Mouse (Mus musculus) leukemia stem cell, adult 10-12 weeks (primary cell): ENCODE data around the gene Trim30b. TPM values are rescaled to one million over a fixed set of nuclear protein-coding genes. Genes with fewer than 3 reads are reported as not detected.

Source experiments
- polyA plus RNA-seq: library from polyadenylated mRNA; stranded (reverse); fragments of >175 nt; gene quantifications from 2 replicates; pipeline ENCODE4 v1.2.3, GENCODE M21; 2012; ENCODE audit warnings: low replicate concordance

Trim30b gene
- not detected in 2 replicates for polyA plus RNA-seq

DNA sequence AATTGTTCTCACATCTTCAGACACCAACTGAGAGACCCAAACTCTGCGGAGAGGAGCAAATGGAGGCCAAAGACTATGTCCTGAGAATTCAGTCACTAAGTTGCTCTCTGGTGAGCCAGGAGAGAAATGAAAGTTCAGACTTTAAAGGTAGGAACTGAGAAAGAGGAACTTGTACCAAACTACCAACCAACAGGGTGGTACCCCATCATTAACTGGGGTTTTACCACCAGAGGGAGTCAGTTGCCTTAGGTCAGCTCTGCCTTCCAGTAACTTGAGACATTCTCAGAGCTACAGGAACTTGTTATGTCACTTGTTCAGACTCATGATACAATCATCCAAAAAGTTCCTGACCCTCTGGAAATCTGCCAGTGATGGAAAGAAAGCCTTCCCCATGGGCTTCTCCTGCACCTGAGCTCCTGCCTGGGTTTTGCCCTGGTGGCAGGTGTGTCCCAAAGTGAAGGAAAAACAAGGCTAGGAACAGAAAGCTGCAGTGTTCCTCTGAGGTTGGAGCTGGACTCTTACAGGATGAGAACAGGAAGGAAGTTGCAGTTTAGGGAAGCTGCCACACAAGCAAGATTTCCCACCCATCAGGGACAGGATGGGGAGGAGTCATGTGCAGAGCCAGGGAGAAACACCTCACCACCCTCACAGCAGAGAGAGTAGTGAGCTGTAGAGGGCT lies at the start of gene Trim30b:
TSS of gene Trim30b (minus strand) at position 149 of the 679 bp plus-strand sequence.

DNA sequence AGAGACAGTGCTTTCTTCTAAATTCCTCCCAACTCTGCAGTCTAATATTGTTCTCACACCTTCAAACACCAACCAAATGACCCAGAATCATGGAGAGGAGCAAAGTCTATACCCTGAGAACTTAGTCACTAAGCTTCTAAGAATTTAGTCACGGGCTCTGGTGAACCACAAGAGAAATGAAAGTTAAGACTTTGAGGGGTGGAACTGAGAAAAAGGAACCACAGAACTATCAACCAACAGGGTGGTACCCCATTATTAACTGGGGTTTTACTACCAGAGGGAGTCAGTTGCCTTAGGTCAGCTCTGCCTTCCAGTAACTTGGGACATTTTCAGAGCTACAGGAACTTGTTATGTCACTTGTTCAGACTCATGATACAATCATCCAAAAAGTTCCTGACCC lies 31.0 kb upstream of the Trim30b start, which contains the start of gene Trim30c:
TSS of gene Trim30c (minus strand) at position 140 of the 400 bp plus-strand sequence.

DNA sequence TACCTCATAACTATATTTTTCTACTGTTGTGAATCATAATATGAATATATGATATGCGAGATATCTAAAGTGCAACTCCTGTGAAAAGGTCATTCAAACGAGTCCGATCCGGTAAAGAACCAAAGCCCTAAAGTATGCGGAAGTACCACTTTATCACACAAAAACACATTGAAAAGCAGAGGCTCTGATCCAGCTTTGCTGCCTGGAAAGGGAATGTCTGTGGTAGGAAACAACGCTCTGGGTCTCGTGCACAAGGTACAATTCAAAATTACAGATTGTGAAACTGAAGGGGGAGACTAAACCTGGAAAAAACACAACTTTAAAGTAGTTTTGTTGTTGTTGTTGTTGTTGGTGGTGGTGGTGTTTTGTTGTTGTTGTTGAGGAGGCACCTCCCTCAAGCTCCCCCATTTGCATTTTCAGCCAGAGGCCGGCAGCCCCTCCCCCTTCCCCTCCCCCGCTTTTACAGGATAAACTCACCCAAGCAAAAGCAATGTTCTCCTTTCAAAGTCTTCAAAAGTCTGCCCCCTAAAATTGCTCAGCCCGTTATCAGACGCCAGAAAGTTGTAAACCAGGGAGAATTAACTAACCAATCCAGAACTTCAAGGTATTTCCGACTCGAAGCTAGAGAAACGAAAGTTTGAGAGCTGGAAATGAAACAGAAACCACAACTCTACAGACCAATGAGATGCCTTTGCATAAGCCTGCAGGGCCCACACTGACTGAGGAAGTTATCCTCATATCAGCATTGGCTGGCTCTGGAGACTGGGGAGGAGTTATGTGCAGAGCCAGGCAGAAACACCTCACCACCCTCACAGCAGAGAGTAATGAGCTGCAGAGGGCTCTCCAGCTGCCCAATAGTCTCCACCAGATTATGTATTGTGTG lies 16.7 kb downstream of the Trim30b start, which contains the start of gene Trim12c:
TSS of gene Trim12c (minus strand) at position 646 of the 883 bp plus-strand sequence.

DNA sequence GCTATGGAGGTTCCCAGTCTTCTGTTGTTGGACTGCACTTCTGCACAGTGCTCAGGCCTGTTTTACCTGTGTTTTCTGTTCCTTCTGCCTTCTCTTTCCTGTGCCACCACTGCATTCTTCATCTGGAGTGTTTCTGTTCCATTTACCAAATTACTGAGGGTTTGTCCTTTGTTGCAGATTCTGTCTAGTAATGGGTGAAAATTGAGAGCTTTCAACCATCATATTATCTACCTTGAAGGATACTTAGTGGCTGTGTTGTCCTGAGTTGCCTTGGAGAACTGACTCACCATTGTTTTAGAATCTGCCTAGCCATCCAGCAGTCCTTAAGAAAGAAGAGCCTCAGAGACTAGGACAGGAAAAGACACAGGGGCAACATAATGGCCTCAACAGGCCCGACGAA lies 40.5 kb downstream of the Trim30b start, which contains the start of gene Trim34b:
TSS of gene Trim34b (plus strand) at position 301 of the 400 bp plus-strand sequence.

DNA sequence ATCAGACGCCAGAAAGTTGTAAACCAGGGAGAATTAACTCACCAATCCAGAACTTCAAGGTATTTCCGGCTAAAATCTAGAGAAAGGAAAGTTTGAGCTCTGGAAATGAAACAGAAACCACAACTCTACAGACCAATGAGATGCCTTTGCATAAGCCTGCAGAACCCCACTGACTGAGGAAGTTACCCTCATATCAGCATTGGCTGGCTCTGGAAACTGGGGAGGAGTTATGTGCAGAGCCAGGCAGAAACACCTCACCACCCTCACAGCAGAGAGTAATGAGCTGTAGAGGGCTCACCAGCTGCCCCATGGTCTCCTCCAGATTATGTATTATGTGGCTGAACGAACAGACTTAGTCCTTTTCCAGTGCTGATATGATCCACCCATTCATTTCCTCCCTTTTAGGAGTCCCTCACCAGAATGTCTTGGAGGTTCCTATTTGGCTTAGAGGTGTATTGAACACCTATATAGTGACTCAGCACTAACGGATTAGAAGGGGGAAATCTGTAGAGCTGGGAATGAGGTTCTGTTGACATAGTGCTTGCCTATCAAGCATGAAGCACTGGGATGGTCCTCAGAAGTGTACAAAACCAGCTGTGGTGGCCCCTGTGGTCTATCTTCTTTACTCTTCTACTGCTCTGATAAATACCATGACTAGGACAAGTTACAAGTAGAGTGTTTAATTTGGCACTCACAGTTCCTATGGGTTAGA lies 54.2 kb downstream of the Trim30b start, which contains the start of gene Trim12a:
TSS of gene Trim12a (minus strand) at position 98 of the 712 bp plus-strand sequence.

Other genes starting within 250 kb of the Trim30b start
- not detected in 2 replicates for gene Ubqln5, start 240.1 kb downstream of the Trim30b start, polyA plus RNA-seq
- gene Olfr643, start 232.5 kb downstream of the Trim30b start, polyA plus RNA-seq, result not detected in 2 replicates
- not detected in 2 replicates for gene Ubqln3, start 226.6 kb downstream of the Trim30b start, polyA plus RNA-seq
- not detected in 2 replicates for gene Ubqlnl, start 219.3 kb downstream of the Trim30b start, polyA plus RNA-seq
- not detected in 2 replicates for gene Olfm5, start 205.1 kb downstream of the Trim30b start, polyA plus RNA-seq
- gene Olfr648, start 186.5 kb downstream of the Trim30b start, polyA plus RNA-seq, result not detected in 2 replicates
- not detected in 2 replicates for gene Olfr649, start 173.9 kb downstream of the Trim30b start, polyA plus RNA-seq
- gene Trim6, start 151.1 kb downstream of the Trim30b start, polyA plus RNA-seq, result not detected in 2 replicates
- gene Trim34a, start 125.4 kb downstream of the Trim30b start, polyA plus RNA-seq, result 0.09 TPM in 1 of 2 replicates, not detected in the other
- gene Trim5, start 81.8 kb downstream of the Trim30b start, polyA plus RNA-seq, result 0.06 TPM in 1 of 2 replicates, not detected in the other
- gene Trim12a, start 54.4 kb downstream of the Trim30b start, polyA plus RNA-seq, result not detected in 2 replicates
- 0.15 and 0.36 TPM in 2 replicates for gene Trim34b, start 40.4 kb downstream of the Trim30b start, polyA plus RNA-seq
- gene Trim12c, start 16.5 kb downstream of the Trim30b start, polyA plus RNA-seq, result 0.66 and 2.8 TPM in 2 replicates
- gene Trim30c, start 31.0 kb upstream of the Trim30b start, polyA plus RNA-seq, result not detected in 2 replicates
- gene Trim30a, start 95.3 kb upstream of the Trim30b start, polyA plus RNA-seq, result 3.5 and 5.4 TPM in 2 replicates
- gene Trim30d, start 138.0 kb upstream of the Trim30b start, polyA plus RNA-seq, result 0.28 TPM in 1 of 2 replicates, not detected in the other
- not detected in 2 replicates for gene Olfr651, start 180.2 kb upstream of the Trim30b start, polyA plus RNA-seq
- gene Olfr652, start 191.0 kb upstream of the Trim30b start, polyA plus RNA-seq, result not detected in 2 replicates
- gene Olfr653, start 207.4 kb upstream of the Trim30b start, polyA plus RNA-seq, result not detected in 2 replicates
- gene Olfr654, start 217.1 kb upstream of the Trim30b start, polyA plus RNA-seq, result not detected in 2 replicates
- not detected in 2 replicates for gene Olfr655, start 231.9 kb upstream of the Trim30b start, polyA plus RNA-seq
- not detected in 2 replicates for gene Olfr656, start 244.1 kb upstream of the Trim30b start, polyA plus RNA-seq